Mouse (Mus musculus) liver, postnatal 0 days (tissue): ENCODE measurements around the gene Ndufa6.

Experiments
- CTCF ChIP-seq: sonication (generic); IDR thresholded peaks from 2 replicates; pipeline ENCODE4 v1.5.1; 2016; ENCODE audit warnings: antibody characterized with exemption, low read depth
- EP300 ChIP-seq: IDR thresholded peaks from 2 replicates; pipeline ENCODE4 v1.6.1; 2016; ENCODE audit warnings: antibody characterized with exemption, low read depth, mild to moderate bottlenecking

DNA sequence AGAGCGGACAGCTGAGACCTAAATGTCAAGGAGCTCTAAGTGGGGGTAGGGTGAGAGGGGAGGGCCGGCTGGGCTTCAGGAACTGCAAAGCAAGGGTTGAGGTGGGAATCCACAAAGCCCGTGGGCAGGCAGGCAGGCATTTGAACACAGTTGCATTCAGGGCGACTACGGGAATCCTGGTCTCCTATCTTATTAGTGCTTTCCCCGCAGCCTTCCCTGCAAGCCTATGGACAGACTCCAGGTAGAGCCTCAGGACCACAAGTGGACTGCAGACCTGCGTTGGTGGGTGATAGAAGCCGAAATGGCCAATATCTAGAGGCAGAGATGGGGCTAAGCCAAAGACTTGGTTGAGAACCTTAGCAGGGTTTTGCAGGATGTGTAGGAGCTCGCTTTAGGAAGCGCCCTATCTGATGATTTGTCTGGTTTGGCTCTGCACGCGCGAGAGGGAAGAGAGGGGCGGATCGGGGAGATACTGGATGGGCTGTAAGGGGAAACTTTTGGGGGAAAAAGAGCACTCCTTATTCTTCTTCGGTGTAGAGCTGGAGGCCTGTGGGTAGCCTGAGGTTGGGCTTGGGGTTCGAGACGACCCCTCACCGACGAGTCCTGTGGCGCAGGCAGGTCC lies 13.6 kb downstream of the Ndufa6 start:
- TF ChIP-seq CTCF (no peak), EP300 (no peak)
